Mouse (Mus musculus): ENCODE results near the gene Wdr35. TPM values are rescaled to one million over a fixed set of nuclear protein-coding genes. Genes with fewer than 3 reads are reported as not detected.

The Wdr35 gene
- polyA plus RNA-seq (2014; fragmentation: Illumina TruSeq; extraction: RNeasy Lipid Tissue Mini Kit (QIAGEN cat#74804); ENCODE audit: low read depth, low replicate concordance): 11.8 TPM

DNA sequence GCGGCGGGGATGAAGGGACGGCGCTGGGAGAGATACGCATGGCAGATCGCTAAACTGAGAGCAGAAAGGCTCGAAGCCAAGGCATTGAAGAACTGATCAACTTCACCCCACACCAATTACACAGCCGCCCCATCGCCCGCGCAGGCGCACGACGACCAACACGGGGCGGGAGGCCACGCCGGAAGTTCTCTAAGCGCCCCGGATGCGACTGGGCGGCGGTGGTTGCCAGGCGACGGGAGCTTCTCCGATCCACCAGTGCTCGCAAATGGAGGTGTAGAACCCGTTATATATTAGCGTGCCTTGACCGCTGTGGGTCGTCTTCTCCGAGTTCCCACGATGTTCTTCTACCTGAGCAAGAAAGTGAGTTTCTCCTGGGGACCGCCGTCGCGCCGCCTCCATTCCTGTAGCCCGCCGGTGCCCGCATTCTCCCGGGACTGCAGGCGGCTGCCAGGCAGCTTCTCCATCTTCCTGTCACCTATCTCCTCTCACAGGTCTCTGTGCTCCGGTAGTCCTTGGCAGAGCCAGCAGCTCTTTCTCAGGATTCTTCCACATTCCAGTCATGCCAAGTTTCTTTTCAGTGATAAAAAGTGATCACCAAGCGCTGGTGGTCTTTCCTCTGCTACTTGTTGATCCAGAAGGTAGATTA, at the start of gene Wdr35:
Gene Wdr35, plus strand, starts transcription at position 73 of the 646 bp plus-strand sequence.

DNA sequence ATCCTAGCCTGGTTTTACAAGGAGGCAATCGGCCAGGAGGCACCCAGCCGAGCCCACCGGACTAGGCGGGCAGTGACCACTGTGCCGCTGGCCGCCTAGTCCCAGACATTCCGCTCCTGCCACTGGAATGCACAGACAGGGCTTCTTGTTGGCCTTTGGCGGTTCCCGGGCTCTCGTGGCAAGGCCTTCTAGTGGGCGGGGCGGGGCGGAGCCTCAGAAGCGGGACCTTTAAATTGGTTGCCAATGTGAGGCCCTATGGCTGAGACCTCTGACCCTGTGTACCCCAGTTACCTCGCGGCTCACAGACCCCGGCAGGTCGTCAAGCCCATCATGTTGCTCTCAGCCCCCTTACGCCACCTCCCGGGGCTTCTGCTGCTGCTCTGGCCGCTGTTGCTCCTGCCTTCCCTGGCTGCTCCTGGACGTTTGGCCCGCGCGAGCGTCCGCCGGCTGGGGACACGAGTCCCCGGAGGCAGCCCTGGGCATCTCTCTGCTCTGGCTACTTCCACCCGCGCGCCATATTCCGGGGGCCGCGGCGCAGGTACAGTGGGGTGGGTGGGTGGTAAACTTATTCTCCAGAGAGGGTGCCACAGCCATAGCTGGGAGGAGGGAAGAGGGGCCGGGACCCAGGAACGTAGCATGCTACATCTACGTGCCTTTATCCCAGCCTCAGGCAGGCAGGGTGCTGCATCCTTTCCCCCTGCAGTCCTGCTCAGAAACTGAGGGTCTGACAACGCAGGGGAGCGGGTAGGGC, 25.8 kb upstream of the Wdr35 start, which contains the start of gene Matn3:
Gene Matn3, plus strand, starts transcription at position 216 of the 751 bp plus-strand sequence.

DNA sequence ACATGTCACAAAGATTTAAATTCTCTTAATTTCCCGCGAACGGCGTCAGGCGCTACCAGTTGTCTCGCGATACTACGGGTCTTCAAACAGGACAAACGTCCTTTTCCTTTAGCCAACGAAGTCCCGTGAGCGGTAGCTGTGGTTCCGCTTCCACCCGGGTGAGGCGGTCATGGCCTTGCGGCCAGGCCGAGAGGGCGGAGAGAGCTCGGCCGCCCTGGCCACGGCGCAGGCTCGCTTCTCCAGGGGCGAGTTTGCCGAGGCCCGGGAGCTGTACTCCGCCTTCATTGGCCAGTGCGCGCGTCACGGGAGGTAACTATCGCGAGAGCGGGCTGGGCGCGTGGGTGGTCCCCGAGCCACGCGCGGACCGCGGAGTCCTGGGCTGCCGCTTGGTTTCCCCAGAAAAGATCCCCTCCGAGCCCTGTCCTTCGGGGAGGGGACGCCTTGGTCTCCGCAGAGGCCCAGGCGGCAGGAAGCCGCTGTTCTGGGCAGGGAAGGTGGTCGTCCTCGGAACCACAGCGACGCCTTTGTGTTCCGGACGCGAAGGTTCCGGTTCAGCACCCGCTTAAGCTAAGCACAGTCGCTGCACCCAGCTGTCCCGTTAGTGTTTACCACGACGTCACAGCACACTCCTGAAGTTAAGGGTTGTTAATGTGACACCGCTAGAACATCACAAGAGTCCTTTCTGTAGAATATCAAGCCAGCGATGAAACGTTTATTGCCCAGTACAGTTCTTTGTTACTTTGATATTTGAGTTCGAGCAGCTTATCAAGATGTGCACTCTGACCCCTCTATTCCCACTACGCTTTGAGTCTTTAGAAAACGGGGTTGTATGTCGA, 56.4 kb downstream of the Wdr35 start, which contains the start of gene Ttc32:
Gene Ttc32, plus strand, starts transcription at position 110 of the 836 bp plus-strand sequence.

Other genes starting within 250 kb of the Wdr35 start
- gene Sdc1, start 202.6 kb upstream of the Wdr35 start, polyA plus RNA-seq (2014; fragmentation: Illumina TruSeq; extraction: RNeasy Lipid Tissue Mini Kit (QIAGEN cat#74804); ENCODE audit: low read depth, low replicate concordance): 5.2 TPM
- 438 TPM for gene Laptm4a, start 52.2 kb upstream of the Wdr35 start, polyA plus RNA-seq (2014; fragmentation: Illumina TruSeq; extraction: RNeasy Lipid Tissue Mini Kit (QIAGEN cat#74804); ENCODE audit: low read depth, low replicate concordance)
- gene Matn3, start 26.0 kb upstream of the Wdr35 start, polyA plus RNA-seq (2014; fragmentation: Illumina TruSeq; extraction: RNeasy Lipid Tissue Mini Kit (QIAGEN cat#74804); ENCODE audit: low read depth, low replicate concordance): not detected
- 25.3 TPM for gene Ttc32, start 56.1 kb downstream of the Wdr35 start, polyA plus RNA-seq (2014; fragmentation: Illumina TruSeq; extraction: RNeasy Lipid Tissue Mini Kit (QIAGEN cat#74804); ENCODE audit: low read depth, low replicate concordance)